Mouse (Mus musculus): ENCODE data around the gene Fshb. TPM values are rescaled to one million over a fixed set of nuclear protein-coding genes. Genes with fewer than 3 reads are reported as not detected.

Fshb gene
- polyA plus RNA-seq (2016; fragmentation: Nextera tagmentation; extraction: Ambion mirVana): not detected in 2 replicates

DNA sequence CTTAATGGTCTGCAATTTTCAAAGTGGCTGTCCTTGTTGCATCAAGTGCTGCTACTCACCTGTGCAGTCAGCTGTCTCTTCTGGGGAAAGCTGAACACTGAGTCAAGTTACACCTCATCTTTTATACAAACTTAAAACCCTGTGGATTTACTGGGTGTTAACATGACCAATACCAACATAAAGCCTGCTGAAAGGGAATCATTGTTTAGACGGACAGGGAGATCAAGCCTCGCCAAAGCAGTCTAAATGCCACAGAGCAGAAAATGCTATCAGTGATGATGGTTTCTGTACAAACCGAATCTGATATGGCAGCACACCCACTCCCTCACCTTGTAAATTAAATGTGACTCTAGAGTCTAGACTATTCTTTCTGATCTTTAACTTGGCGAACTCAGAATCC is at the start of gene Fshb:
Gene Fshb, minus strand, starts transcription at position 101 of the 400 bp plus-strand sequence.
- Histone ChIP-seq H3K27me3 (ENCODE audit: low read depth, poor library complexity, severe bottlenecking) (no peaks in the 10 kb centered on the region), H3K27ac (no peak within 1 kb of the TSS), H3K4me1 (no peaks in the 10 kb centered on the region), H3K36me3 (no peaks in the 10 kb centered on the region), H3K4me3 (no peak within 1 kb of the TSS), H3K9me3 (replicated peaks) (no peaks in the 10 kb centered on the region)
- no peak for DNase-seq (ENCODE audit: low spot score)
- 83% methylated on average over 4 of the region's 4 CpGs for WGBS

DNA sequence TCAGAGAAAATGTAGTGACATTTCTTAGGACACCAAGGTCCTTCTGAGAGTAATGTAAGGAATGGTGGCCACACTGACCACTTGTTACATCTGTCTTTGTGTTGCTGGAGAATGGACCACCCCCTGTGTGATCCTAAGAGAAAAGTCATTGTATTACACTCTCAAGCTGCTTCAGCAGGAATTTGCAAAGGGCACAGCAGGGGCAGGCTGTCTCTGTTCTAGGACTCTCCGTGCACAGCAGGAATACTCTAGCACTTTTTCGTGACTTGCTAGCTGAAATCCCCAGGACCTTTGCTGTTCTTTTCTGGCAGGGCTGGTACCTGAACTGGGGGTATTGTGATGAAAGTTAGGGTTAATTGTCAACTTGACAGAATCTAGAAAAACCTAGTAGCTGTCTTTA is 24.8 kb upstream of the Fshb start:
- 40% methylated on average over 2 of the region's 2 CpGs for WGBS
- no peaks in the 10 kb centered on the region for H3K27me3 ChIP-seq (ENCODE audit: low read depth, poor library complexity, severe bottlenecking)
- no peak overlapping the region for H3K4me3 ChIP-seq
- no peak overlapping the region for H3K27ac ChIP-seq
- no peaks in the 10 kb centered on the region for H3K36me3 ChIP-seq
- H3K4me1 ChIP-seq: no peaks in the 10 kb centered on the region
- DNase-seq (ENCODE audit: low spot score): no peak
- H3K9me3 ChIP-seq (replicated peaks): no peaks in the 10 kb centered on the region

DNA sequence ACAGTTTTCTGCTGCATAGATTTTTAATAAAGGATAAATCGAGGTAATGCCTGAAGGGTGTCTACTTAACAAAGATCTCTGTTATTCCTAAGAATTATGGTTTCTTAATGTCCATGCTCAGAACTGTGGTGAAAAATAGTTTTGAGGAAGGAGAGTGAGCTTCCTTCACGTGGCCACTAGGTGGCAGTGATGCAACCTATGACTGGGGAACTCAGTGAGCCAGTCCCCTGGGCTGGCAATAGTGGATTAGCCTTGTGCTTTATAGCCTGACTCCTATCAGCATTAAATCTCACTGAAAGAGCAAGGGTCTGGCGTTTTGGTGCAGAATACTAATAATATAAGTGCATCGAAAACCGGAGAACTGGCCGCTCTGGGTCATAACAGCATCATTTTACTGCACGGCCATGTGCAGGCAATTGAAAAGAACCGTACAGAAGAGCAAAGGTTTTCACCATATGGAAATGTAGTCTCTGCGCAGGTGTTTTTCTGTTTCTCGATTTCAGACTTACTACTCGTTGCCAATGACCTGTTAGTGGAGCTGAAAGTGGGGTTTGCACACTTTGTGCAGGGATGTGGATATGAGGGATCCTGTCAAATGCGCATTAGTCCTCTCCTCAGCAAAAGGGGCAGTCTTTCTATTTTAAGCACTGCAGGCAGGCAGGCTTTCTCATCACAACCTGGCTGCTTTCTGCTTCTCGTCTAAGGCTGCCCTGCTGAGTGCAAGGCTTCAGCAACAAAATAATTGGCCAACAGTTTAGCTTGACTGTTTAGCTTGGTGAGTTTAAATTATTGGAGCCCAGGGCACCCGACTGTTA is 23.8 kb upstream of the Fshb start:
- Histone ChIP-seq H3K4me1 (no peaks in the 10 kb centered on the region), H3K4me3 (no peak overlapping the region), H3K27ac (no peak overlapping the region), H3K9me3 (replicated peaks) (no peaks in the 10 kb centered on the region), H3K27me3 (ENCODE audit: low read depth, poor library complexity, severe bottlenecking) (no peaks in the 10 kb centered on the region), H3K36me3 (no peaks in the 10 kb centered on the region)
- 57% methylated on average over 14 of the region's 14 CpGs for whole genome bisulfite sequencing
- peak; percentile 49 for DNase-seq (ENCODE audit: low spot score)

DNA sequence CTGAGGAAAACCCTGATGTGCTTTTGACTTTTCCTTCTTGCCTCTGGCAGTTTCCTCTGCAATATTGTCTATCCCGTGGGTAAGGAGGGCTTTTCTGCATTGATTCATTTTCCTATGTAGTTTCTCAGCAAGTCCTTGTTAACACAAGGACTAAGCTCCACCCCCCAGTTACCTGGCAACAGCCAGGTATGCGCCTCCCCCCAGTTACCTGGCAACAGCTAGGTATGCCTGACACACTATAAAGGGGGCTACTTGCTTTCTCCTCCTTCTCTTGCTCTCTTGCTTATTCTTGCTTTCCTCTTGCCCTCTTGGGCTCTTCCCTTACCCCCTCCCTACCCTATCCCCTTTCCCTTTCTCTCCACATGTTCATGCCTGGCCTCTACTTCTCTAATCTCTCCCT is 3.8 kb upstream of the Fshb start:
- H3K36me3 ChIP-seq: no peaks in the 10 kb centered on the region
- 42% methylated on average over 2 of the region's 2 CpGs for WGBS
- no peak overlapping the region for H3K27ac ChIP-seq
- no peak overlapping the region for H3K4me3 ChIP-seq
- H3K9me3 ChIP-seq (replicated peaks): no peaks in the 10 kb centered on the region
- H3K4me1 ChIP-seq: no peaks in the 10 kb centered on the region
- no peaks in the 10 kb centered on the region for H3K27me3 ChIP-seq (ENCODE audit: low read depth, poor library complexity, severe bottlenecking)
- DNase-seq (ENCODE audit: low spot score): no peak

DNA sequence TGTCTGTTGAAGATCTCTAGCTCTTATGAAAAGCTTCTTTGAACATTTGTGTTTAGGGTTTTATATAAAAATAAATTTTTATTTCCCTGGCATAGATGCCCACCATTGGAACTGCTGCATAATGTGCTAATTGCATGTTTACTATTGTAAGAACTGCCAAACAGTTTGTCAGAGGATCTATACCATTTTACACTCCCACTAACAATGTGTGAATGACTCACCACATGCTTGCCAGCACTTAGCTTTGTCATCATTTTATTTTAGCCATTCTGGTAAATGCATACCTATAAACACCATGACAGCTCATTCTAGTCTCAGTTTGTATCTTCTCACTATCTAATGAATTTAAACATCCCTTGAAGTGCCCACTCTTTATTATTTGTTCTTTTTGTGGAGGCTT is 13.5 kb downstream of the Fshb start:
- Histone ChIP-seq H3K27ac (no peak overlapping the region), H3K4me3 (no peak overlapping the region), H3K36me3 (no peaks in the 10 kb centered on the region), H3K27me3 (ENCODE audit: low read depth, poor library complexity, severe bottlenecking) (no peaks in the 10 kb centered on the region), H3K4me1 (no peaks in the 10 kb centered on the region), H3K9me3 (replicated peaks) (no peaks in the 10 kb centered on the region)
- DNase-seq (ENCODE audit: low spot score): no peak

DNA sequence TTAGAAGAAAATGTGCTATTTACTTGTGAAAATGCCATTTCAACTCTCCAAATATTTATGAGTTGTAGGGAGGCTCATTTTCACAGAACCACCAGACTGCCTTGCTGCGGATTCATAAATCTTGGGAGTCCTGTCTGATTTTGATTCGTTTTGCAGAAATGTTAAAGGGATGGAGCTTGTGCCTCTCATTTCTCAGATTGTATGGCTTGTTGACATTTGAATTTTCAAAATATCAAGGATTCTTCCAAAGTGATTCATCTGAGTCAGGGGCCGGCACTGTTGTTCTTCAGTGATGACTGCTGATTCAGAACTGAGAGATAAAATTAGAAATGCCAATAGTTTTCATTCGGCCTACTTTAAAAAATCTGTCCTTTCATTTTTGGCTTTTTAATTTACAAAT is 18.6 kb downstream of the Fshb start:
- Histone ChIP-seq H3K27ac (no peak overlapping the region), H3K27me3 (ENCODE audit: low read depth, poor library complexity, severe bottlenecking) (no peaks in the 10 kb centered on the region), H3K4me1 (no peaks in the 10 kb centered on the region), H3K36me3 (no peaks in the 10 kb centered on the region), H3K4me3 (no peak overlapping the region), H3K9me3 (replicated peaks) (no peaks in the 10 kb centered on the region)
- WGBS: 88% methylated on average over 4 of the region's 4 CpGs
- DNase-seq (ENCODE audit: low spot score): no peak

DNA sequence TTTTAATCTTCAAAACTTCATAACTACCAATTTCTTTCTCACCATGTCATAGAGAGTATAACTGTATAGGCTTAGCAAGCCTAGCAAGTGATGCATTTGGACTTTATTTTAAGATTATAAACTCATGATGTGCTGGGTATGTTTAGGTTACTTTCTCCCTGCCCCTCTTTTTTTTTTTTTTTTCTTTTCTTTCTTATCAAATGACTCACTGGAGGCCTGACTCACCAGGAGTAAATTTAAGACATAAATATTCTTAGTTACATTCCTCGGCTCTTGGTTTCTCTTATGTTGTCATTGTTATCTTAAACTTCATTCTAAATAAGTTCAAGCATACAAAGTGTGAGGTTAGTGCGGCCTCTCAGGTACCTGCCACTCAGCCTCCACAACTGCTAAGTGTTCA is 23.5 kb downstream of the Fshb start:
- no peaks in the 10 kb centered on the region for H3K4me1 ChIP-seq
- DNase-seq (ENCODE audit: low spot score): no peak
- H3K9me3 ChIP-seq (replicated peaks): no peaks in the 10 kb centered on the region
- H3K36me3 ChIP-seq: no peaks in the 10 kb centered on the region
- H3K27ac ChIP-seq: no peak overlapping the region
- H3K4me3 ChIP-seq: no peak overlapping the region
- whole genome bisulfite sequencing: 88% methylated on average over 2 of the region's 2 CpGs
- H3K27me3 ChIP-seq (ENCODE audit: low read depth, poor library complexity, severe bottlenecking): no peaks in the 10 kb centered on the region

DNA sequence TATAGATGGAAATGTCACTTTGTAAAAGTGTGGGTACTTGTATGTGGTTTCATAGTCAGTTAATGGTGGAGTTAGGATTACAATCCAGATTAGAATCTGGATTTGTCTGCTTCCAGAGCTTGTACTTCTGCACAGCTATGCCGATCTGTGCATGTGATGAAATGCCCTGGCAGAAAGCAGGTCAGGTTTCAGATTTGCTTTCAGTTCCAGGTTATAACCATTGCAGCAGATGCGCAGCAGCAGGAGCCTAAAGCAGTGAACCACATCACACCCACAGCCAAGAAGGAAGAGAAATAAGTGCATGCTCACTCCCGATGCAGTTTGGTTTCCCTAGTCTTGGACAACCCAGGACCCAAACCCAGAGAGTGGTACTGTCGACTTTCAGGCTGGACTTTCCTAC is 34.8 kb downstream of the Fshb start:
- H3K27me3 ChIP-seq (ENCODE audit: low read depth, poor library complexity, severe bottlenecking): no peaks in the 10 kb centered on the region

DNA sequence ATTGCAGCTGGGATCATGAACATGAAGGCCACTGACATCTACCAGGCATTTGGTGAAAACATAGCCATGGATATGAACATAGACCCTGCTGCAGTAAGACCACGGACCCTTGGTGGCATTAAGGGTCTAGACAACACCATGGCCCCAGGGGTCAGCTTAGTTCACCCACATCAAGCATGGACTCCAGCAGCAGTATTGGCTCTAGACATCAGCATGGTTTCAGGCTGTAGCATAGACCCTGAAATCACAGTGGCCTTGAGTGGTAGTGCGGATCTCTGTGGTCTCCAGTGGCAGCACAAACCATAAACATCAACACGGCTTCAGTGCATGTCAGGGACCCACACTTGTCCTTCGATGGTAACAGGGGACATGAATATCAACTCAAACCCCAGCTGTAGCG is 36.7 kb downstream of the Fshb start:
- Histone ChIP-seq H3K36me3 (no peaks in the 10 kb centered on the region), H3K4me1 (no peaks in the 10 kb centered on the region), H3K27ac (no peak overlapping the region), H3K27me3 (ENCODE audit: low read depth, poor library complexity, severe bottlenecking) (no peaks in the 10 kb centered on the region), H3K4me3 (no peak overlapping the region), H3K9me3 (replicated peaks) (no peaks in the 10 kb centered on the region)
- DNase-seq (ENCODE audit: low spot score): no peak
- WGBS: 95% methylated on average over 5 of the region's 5 CpGs

More for the DNA sequence above, 34.8 kb downstream of the Fshb start:
- no peaks in the 10 kb centered on the region for H3K9me3 ChIP-seq (replicated peaks)
- DNase-seq (ENCODE audit: low spot score): no peak
- 88% methylated on average over 4 of the region's 4 CpGs for WGBS
- no peaks in the 10 kb centered on the region for H3K36me3 ChIP-seq
- H3K27ac ChIP-seq: no peak overlapping the region
- no peak overlapping the region for H3K4me3 ChIP-seq
- no peaks in the 10 kb centered on the region for H3K4me1 ChIP-seq

DNA sequence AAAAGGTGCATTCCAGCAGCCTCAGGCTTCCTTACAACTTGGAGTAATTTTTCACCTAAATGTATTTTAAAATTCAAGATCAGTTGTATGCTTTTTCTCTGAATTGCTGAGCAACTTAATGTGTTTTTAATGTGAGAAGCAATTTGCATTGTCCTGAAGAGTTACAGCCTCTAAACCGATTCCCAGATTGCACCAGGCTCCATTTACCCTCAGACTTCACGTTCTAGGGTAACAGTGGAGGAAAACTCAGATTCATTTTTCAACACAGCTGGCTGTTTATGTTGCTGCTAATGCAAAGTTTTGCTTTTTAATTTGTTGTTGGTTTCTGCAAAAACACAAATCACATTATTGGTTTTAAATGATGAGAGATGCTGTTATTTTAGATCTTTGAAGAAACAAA is 40.1 kb downstream of the Fshb start:
- Histone ChIP-seq H3K9me3 (replicated peaks) (no peaks in the 10 kb centered on the region), H3K27ac (no peak overlapping the region), H3K36me3 (no peaks in the 10 kb centered on the region), H3K4me1 (peaks cover 4% of the 10 kb centered on the region; the same call in 1 of the 2 replicates), H3K4me3 (no peak overlapping the region), H3K27me3 (ENCODE audit: low read depth, poor library complexity, severe bottlenecking) (no peaks in the 10 kb centered on the region)
- no peak for DNase-seq (ENCODE audit: low spot score)
- 71% methylated on average over 2 of the region's 2 CpGs for WGBS

DNA sequence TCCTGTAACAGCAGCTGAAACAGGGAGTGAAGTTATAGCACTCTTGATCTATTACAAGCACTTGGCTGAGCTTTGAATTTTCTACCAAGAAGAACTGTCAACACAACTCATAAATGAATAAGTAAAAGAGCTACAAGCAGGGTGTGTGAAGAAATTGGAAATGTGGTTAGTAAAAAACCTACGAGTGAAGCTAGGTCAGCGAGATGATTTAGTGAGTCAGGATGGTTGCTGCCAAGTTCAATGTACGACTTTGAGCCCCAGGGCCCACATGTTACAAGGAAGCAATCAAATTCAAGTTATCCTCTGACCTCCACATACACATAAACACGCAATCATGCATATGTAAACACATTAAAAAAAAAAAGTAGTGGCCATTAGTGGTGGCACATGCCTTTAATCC is 46.3 kb downstream of the Fshb start:
- DNase-seq (ENCODE audit: low spot score): no peak
- Histone ChIP-seq H3K27ac (no peak overlapping the region), H3K27me3 (ENCODE audit: low read depth, poor library complexity, severe bottlenecking) (no peaks in the 10 kb centered on the region), H3K4me1 (peaks cover 4% of the 10 kb centered on the region; the same call in 1 of the 2 replicates), H3K9me3 (replicated peaks) (no peaks in the 10 kb centered on the region), H3K4me3 (no peak overlapping the region), H3K36me3 (no peaks in the 10 kb centered on the region)
- WGBS: 89% methylated on average over 4 of the region's 4 CpGs

DNA sequence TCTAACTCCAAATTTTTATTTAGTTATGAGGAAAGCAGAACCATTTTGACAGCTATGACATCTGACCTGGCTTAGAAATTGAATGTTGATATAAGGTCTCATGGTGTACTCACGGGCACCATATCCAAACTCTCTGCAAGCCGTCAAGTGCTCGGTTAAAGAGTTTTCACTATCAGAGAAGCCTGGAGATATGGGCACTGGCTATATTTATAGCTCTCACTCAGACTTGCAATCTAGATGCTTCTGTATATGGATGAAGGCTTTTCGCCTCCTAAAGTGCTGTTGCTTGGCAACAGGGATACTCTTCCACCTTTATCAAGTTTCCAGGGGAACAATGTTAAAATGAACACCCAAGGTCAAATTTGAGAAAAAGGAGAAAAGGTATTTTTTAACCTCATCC is 47.1 kb downstream of the Fshb start:
- no peak overlapping the region for H3K27ac ChIP-seq
- 93% methylated on average over 4 of the region's 4 CpGs for WGBS
- DNase-seq (ENCODE audit: low spot score): no peak
- H3K4me3 ChIP-seq: no peak overlapping the region
- H3K4me1 ChIP-seq: peaks cover 4% of the 10 kb centered on the region; the same call in 1 of the 2 replicates
- no peaks in the 10 kb centered on the region for H3K9me3 ChIP-seq (replicated peaks)
- no peaks in the 10 kb centered on the region for H3K27me3 ChIP-seq (ENCODE audit: low read depth, poor library complexity, severe bottlenecking)
- H3K36me3 ChIP-seq: no peaks in the 10 kb centered on the region

DNA sequence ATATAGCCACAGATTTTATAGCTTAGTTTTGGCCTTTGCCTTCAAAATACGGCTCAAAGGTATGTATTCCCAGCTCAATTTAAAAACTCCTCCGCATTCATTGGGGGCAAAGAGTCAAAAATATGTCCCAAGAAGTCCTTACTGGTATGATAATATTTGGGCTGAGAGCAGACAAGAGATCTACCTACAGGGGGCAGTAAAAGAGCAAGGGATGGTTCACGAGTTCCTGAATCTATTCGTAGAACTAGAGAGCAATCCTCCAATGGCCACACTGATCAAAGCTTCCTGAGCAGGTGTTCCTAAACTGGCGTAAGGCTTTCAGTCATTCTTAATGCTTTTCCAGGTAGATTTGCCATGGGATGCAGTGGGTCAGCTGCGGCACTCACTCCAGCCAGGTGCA is 49.3 kb downstream of the Fshb start:
- no peak for DNase-seq (ENCODE audit: low spot score)
- Histone ChIP-seq H3K4me3 (no peak overlapping the region), H3K27me3 (ENCODE audit: low read depth, poor library complexity, severe bottlenecking) (no peaks in the 10 kb centered on the region), H3K36me3 (no peaks in the 10 kb centered on the region), H3K9me3 (replicated peaks) (no peaks in the 10 kb centered on the region), H3K4me1 (no peaks in the 10 kb centered on the region), H3K27ac (no peak overlapping the region)
- WGBS: 80% methylated on average over 6 of the region's 6 CpGs

DNA sequence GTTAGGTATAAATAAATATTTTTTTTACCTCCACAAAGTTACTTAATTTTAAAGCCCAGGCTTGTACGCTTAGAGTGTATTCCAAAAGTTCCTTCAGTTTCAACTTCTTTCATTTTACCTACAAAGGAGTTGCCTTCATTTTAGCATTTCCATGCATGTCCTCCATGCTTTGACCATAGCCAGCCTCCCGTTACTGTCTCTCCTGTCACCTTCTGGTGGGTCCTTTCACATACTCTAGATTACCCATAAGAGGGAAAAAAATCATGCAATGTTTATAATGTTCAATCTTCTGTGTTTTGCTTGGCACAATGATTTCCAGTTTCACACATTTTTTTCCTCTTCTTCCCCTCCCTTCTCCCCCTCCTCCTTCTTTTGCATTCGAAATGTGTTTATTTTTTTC is 53.1 kb downstream of the Fshb start:
- H3K27me3 ChIP-seq (ENCODE audit: low read depth, poor library complexity, severe bottlenecking): no peaks in the 10 kb centered on the region
- no peaks in the 10 kb centered on the region for H3K4me1 ChIP-seq
- WGBS: 91% methylated on average over 3 of the region's 3 CpGs
- H3K9me3 ChIP-seq (replicated peaks): no peaks in the 10 kb centered on the region
- H3K36me3 ChIP-seq: no peaks in the 10 kb centered on the region
- no peak for DNase-seq (ENCODE audit: low spot score)
- H3K27ac ChIP-seq: no peak overlapping the region
- H3K4me3 ChIP-seq: no peak overlapping the region

All from limb, embryonic 10.5 days (tissue).